Mouse (Mus musculus): Measurements from ENCODE around the gene Gm21905. TPM values are rescaled to one million over a fixed set of nuclear protein-coding genes. Genes with fewer than 3 reads are reported as not detected.

Gm21905 gene
- total RNA-seq, 2 experiments from 2014 or later, result not detected

Other genes starting within 250 kb of the Gm21905 start
- gene Atp8a1, start 99.0 kb downstream of the Gm21905 start, total RNA-seq (2021), result 10 to 100 TPM; 11.7 to 12.8 TPM
- gene Gm5108, start 4.8 kb downstream of the Gm21905 start, total RNA-seq (2021), result not detected
- not detected for gene Grxcr1, start 85.4 kb upstream of the Gm21905 start, total RNA-seq (2021)